In the genomic region with DNA sequence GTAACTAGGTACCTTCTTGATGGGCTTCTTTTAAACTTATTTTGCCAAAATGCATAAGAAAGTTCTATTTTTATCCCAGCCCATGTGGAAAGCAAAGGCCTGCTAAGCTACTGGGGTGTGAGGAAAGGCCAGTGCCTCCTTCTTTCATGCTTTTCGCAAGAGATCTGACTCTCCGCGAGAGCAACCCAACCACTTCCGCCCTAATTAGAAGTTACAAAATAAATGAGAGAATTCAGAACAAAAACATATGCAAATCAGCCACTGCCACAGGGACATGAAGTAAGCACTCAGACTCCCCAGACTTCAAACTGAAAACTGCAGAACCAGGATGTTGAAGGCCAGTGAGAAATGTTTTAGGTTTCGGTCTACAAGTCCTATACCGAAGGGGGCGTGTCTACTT, we compare ENCODE assay signal across 27 mouse cellular contexts.
DNase-seq lines count a peak whose midpoint lies in the region; ATAC-seq and TF ChIP-seq lines count a peak whose summit lies in the region.
"Had no signal": no experiment of that assay in that cellular context is flagged by ENCODE, and none has a peak within 500 bp of the region (broad histone marks: within the 10 kb centered on the region; RNA-seq: fewer than 3 reads in every experiment).

No protein-coding gene starts in this region.

- no peak for TF ChIP-seq CTCF in CH12.LX (conservative IDR thresholded peaks at IDR 0.05 in 1 of 2, IDR thresholded peaks at IDR 0.05 in 1 of 2; ENCODE audit: low read depth in 2 of 2, low read length in 2 of 2)

- H3K4me3 ChIP-seq in CH12.LX (replicated peaks in 1 of 3; ENCODE audit: low read depth in 2 of 3, low read length in 2 of 3, poor library complexity in 1 of 3) = no peak overlapping the region
- H3K4me3 ChIP-seq: hindbrain, embryonic 12.5 days; limb, embryonic 12.5 days; liver, embryonic 15.5 days; neural tube, embryonic 13.5 days had no signal

- TF ChIP-seq EP300 in CH12.LX (IDR thresholded peaks at IDR 0.05; ENCODE audit: low read length) = no peak

- peak; percentile 83 for ATAC-seq in monocyte, adult 5-6 weeks (replicated peaks; ENCODE audit: insufficient number of reproducible peaks, low FRiP score, low TSS enrichment, poor library complexity, severe bottlenecking)
- ATAC-seq: hindbrain, postnatal 0 days; midbrain, embryonic 16.5 days had no signal

- no peaks in the 10 kb centered on the region for H3K9me3 ChIP-seq in CH12.LX (replicated peaks; ENCODE audit: low read length)
- H3K9me3 ChIP-seq: hindbrain, embryonic 12.5 days; limb, embryonic 12.5 days; liver, embryonic 15.5 days; neural tube, embryonic 13.5 days had no signal

- peak overlapping the region; percentile 15; the same call in 1 of the 2 replicates for H3K4me2 ChIP-seq in CH12.LX (ENCODE audit: insufficient read depth, low read depth, poor library complexity, severe bottlenecking)
- H3K4me2 ChIP-seq: heart, embryonic 11.5 days; hindbrain, embryonic 12.5 days; limb, embryonic 12.5 days; liver, embryonic 15.5 days; lung, embryonic 14.5 days; midbrain, embryonic 11.5 days; neural tube, embryonic 13.5 days had no signal

- no peak for TF ChIP-seq RAD21 in CH12.LX (IDR thresholded peaks at IDR 0.05; ENCODE audit: low read depth, low read length)

- dilution Hi-C loops in CH12.LX (cut with MboI; ENCODE audit: extremely low pct_ligation_motif_present, extremely low pct_unique_long_range_greater_than_20kb, low sequenced_read_pairs) = no loop called here

- H3K36me3 ChIP-seq in CH12.LX (replicated peaks in 1 of 2; ENCODE audit: control insufficient read depth in 1 of 2, insufficient read depth in 1 of 2, low read length in 1 of 2) = no peaks in the 10 kb centered on the region
- H3K36me3 ChIP-seq: hindbrain, embryonic 12.5 days; limb, embryonic 12.5 days; liver, embryonic 15.5 days; neural tube, embryonic 13.5 days had no signal

- H3K4me1 ChIP-seq in CH12.LX (ENCODE audit: control insufficient read depth in 1 of 2, insufficient read depth in 2 of 2) = no peaks in the 10 kb centered on the region
- H3K4me1 ChIP-seq: hindbrain, embryonic 12.5 days; limb, embryonic 12.5 days; liver, embryonic 15.5 days; neural tube, embryonic 13.5 days had no signal

- intact Hi-C loops in gastrocnemius, postnatal 14 days (cut with DNase I; ENCODE audit: low total_unique reads) = no loop called here

- H3K79me2 ChIP-seq in CH12.LX (replicated peaks; ENCODE audit: control insufficient read depth, extremely low read depth, insufficient read depth, poor library complexity, severe bottlenecking) = no peaks in the 10 kb centered on the region

- in situ Hi-C loops in CH12.LX (cut with MboI; ENCODE audit: low pct_ligation_motif_present, low pct_unique_long_range_greater_than_20kb, low sequenced_read_pairs) = no loop called here

- H3K27ac ChIP-seq in CH12.LX (ENCODE audit: insufficient read depth, low read depth) = no peak overlapping the region
- H3K27ac ChIP-seq: hindbrain, embryonic 12.5 days; hindbrain, postnatal 0 days; limb, embryonic 12.5 days; liver, embryonic 15.5 days; neural tube, embryonic 13.5 days had no signal

- no peak overlapping the region for H3K9ac ChIP-seq in CH12.LX (ENCODE audit: insufficient read depth, low read depth)
- H3K9ac ChIP-seq: hindbrain, embryonic 12.5 days; limb, embryonic 12.5 days; liver, embryonic 15.5 days; lung, embryonic 14.5 days; neural tube, embryonic 13.5 days had no signal

- TF ChIP-seq POLR2A in CH12.LX (IDR thresholded peaks at IDR 0.05; ENCODE audit: low read depth, low read length) = no peak

- H3K27me3 ChIP-seq in CH12.LX (replicated peaks) = no peaks in the 10 kb centered on the region
- H3K27me3 ChIP-seq: hindbrain, embryonic 12.5 days; limb, embryonic 12.5 days; liver, embryonic 15.5 days; neural tube, embryonic 13.5 days had no signal

- DNase-seq in A20 (ENCODE audit: low read depth, low spot score) = peak; percentile 4
- no peak for DNase-seq in CH12.LX (ENCODE audit: extremely low read depth)
- DNase-seq in induced T-regulatory cell, adult 2 months (ENCODE audit: low read depth) = peak; percentile 21
- DNase-seq in spleen, postnatal 4 days (ENCODE audit: low spot score in 2 of 2) = no peak
- DNase-seq in gastrocnemius, postnatal 14 days = no peak
- DNase-seq in adrenal gland, adult 8-10 months = no peak
- DNase-seq: adrenal gland, adult 2 months; B cell, adult 2 months; cerebellum, adult 8-10 months; cerebellum, postnatal 25 days; gastrocnemius, postnatal 10 days; heart, adult 11 months; heart, postnatal 36 days; kidney, adult 11 months; kidney, postnatal 14 days; lung, embryonic 14.5 days; lung, postnatal 14 days; thymus, postnatal 25 days had no signal

TF ChIP-seq in CH12.LX, 34 proteins besides CTCF, POLR2A, EP300 and RAD21:
- no peak for TF ChIP-seq NELFE (IDR thresholded peaks at IDR 0.05; ENCODE audit: low read depth, low read length)
- no peak for TF ChIP-seq JUN (IDR thresholded peaks at IDR 0.05; ENCODE audit: insufficient read depth, low read depth, low read length)
- no peak for TF ChIP-seq RCOR1 (conservative IDR thresholded peaks at IDR 0.05; ENCODE audit: low read depth, low read length)
- TF ChIP-seq MXI1 (IDR thresholded peaks at IDR 0.05; ENCODE audit: low read depth, low read length) = no peak
- no peak for TF ChIP-seq ZNF384 (IDR thresholded peaks at IDR 0.05; ENCODE audit: low read depth, low read length)
- no peak for TF ChIP-seq PAX5 (IDR thresholded peaks at IDR 0.05; ENCODE audit: low read length)
- TF ChIP-seq ELF1 (IDR thresholded peaks at IDR 0.05; ENCODE audit: low read depth, low read length) = no peak
- TF ChIP-seq BHLHE40 (IDR thresholded peaks at IDR 0.05; ENCODE audit: low read depth, low read length) = no peak
- no peak for TF ChIP-seq MEF2A (IDR thresholded peaks at IDR 0.05; ENCODE audit: borderline replicate concordance, low read depth, low read length)
- TF ChIP-seq ZKSCAN1 (IDR thresholded peaks at IDR 0.05; ENCODE audit: borderline replicate concordance, low read depth, low read length) = no peak
- no peak for TF ChIP-seq POLR2AphosphoS2 (IDR thresholded peaks at IDR 0.05; ENCODE audit: low read depth, low read length)
- no peak for TF ChIP-seq JUND (conservative IDR thresholded peaks at IDR 0.05; ENCODE audit: low read depth, low read length)

Comparison
In these comparisons a context has a peak if more than half of its experiments do, and no peak if none do; other contexts are left out.
1. DNase-seq: peak in A20 (single experiment) and induced T-regulatory cell, adult 2 months (single experiment); none in CH12.LX (single experiment), spleen, postnatal 4 days (0 of 2), gastrocnemius, postnatal 14 days (single experiment) and adrenal gland, adult 8-10 months (single experiment).